Mouse (Mus musculus): ENCODE measurements around the gene Saal1. TPM values are rescaled to one million over a fixed set of nuclear protein-coding genes. Genes with fewer than 3 reads are reported as not detected.
"Not testable (repeated sequence)": the region's sequence is repeated elsewhere in the genome, so short reads cannot be mapped to it uniquely, and the experiment has no call there.

Gene Saal1
- polyA plus RNA-seq (2015; fragmentation: Nextera tagmentation; extraction: Ambion mirVana), result 9.5 and 11.1 TPM in 2 replicates

DNA sequence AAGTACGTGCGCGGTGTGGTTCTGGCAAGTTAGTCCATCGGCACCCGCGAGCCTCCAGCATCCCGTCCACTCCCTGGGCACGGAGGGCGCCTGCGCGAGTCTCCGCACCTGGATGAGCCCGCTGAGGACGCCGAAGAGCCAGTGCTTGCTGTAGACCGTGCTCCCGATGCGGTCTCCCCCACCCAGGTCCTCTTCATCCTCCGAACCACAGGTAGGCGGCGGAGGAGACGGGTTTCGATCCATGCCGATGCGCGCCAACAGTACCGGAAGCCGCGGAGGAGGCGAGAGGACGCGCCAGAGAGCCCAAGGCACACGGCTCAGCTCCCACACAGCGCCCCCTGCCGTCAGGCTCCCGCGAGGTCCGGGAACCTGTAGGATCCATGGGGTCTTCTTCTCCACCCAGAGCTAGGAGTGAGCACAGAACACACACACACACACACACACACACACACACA lies at the start of gene Saal1:
Gene Saal1 (minus strand): TSS at position 291 of the 455 bp plus-strand sequence.
- peak within 1 kb of the TSS; percentile 55 for H3K9ac ChIP-seq (replicated peaks; ENCODE audit: low read depth)
- ATAC-seq, result peak; percentile 97
- peak within 1 kb of the TSS; percentile 93 for H3K4me3 ChIP-seq (ENCODE audit: low read depth, low read length)
- H3K9me3 ChIP-seq (ENCODE audit: low read length), result no peaks in the 10 kb centered on the region
- H3K27ac ChIP-seq (ENCODE audit: low read length), result peak within 1 kb of the TSS; percentile 74
- H3K36me3 ChIP-seq (ENCODE audit: insufficient read depth, low read length), result peaks cover 16% of the 10 kb centered on the region; the same call in 1 of the 2 replicates
- TF ChIP-seq EP300 (IDR thresholded peaks at IDR 0.05) (no peak), CTCF (IDR thresholded peaks at IDR 0.05) (peak; percentile 99)
- H3K4me2 ChIP-seq (replicated peaks; ENCODE audit: low read depth, low read length), result peak within 1 kb of the TSS; percentile 64
- H3K4me1 ChIP-seq (ENCODE audit: insufficient read depth, low read depth, low read length), result no peaks in the 10 kb centered on the region
- WGBS, result 0% methylated on average over 37 of the region's 38 CpGs
- H3K27me3 ChIP-seq (replicated peaks; ENCODE audit: insufficient read depth, low read length), result 0 out of 2 replicates have a peak, but pooled peaks cover 4% of the 10 kb centered on the region
- peak; percentile 89 for DNase-seq (ENCODE audit: low spot score)

DNA sequence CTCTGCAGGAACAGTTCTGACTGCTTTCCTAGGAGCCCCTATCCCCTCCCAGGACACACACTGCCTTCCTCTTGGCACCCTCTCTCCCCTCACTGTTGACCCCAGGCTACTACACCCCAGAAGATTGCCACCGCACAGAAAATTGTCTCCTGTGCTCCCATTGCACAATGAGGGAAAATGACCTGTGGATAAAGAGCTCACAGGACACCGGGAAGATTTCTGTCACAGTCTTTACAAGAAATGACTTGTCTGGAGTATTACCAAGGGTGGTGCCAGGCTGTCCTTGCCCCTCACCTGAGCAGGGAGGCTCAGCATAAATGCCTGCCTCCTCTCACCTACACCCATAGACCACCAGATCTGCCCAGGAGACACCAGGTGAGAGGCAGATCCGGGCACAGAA lies 41.0 kb upstream of the Saal1 start, which contains the start of gene Saa2:
Gene Saa2 (plus strand): TSS at position 301 of the 400 bp plus-strand sequence.
- Histone ChIP-seq H3K9me3 (ENCODE audit: low read length) (no peaks in the 10 kb centered on the region), H3K4me1 (ENCODE audit: insufficient read depth, low read depth, low read length) (no peaks in the 10 kb centered on the region; the same call in 1 of the 2 replicates), H3K4me3 (ENCODE audit: low read depth, low read length) (no peak within 1 kb of the TSS), H3K27ac (ENCODE audit: low read length) (no peak within 1 kb of the TSS), H3K36me3 (ENCODE audit: insufficient read depth, low read length) (no peaks in the 10 kb centered on the region), H3K4me2 (replicated peaks; ENCODE audit: low read depth, low read length) (no peak within 1 kb of the TSS), H3K9ac (replicated peaks; ENCODE audit: low read depth) (no peak within 1 kb of the TSS), H3K27me3 (replicated peaks; ENCODE audit: insufficient read depth, low read length) (no peaks in the 10 kb centered on the region)
- 47% methylated on average over 2 of the region's 3 CpGs for WGBS
- no peak for TF ChIP-seq CTCF (IDR thresholded peaks at IDR 0.05)
- TF ChIP-seq EP300 (IDR thresholded peaks at IDR 0.05), result no peak
- DNase-seq (ENCODE audit: low spot score) (no peak), ATAC-seq (no peak)

DNA sequence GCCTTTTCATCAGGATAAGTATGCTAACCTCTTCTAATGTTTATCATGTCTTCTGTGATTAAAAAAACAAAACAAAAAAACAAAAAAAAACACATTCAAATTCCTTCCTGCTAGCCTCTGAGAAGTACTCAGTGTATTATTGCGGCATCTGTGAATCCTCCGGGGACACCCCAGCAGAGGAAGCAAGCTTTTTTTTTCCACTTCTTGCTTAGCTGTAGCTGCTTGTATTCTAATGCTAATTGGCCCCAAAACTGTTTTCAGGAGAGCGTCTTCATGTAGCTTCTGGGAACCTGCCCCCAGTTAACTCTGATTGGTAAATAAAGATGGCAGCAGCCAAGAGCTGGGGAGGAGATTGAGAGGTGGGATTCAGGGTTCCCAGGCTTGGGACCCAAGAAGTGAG lies 38.0 kb upstream of the Saal1 start:
- TF ChIP-seq EP300 (IDR thresholded peaks at IDR 0.05) (0 out of 2 replicates have a peak, but pooled peaks have one; percentile 26), CTCF (IDR thresholded peaks at IDR 0.05) (no peak)
- peak; percentile 17; the same call in 1 of the 2 replicates for ATAC-seq
- Histone ChIP-seq H3K36me3 (ENCODE audit: insufficient read depth, low read length) (no peaks in the 10 kb centered on the region), H3K27me3 (replicated peaks; ENCODE audit: insufficient read depth, low read length) (no peaks in the 10 kb centered on the region), H3K27ac (ENCODE audit: low read length) (no peak overlapping the region), H3K9ac (replicated peaks; ENCODE audit: low read depth) (no peak overlapping the region), H3K4me2 (replicated peaks; ENCODE audit: low read depth, low read length) (no peak overlapping the region), H3K9me3 (ENCODE audit: low read length) (no peaks in the 10 kb centered on the region), H3K4me1 (ENCODE audit: insufficient read depth, low read depth, low read length) (no peaks in the 10 kb centered on the region; the same call in 1 of the 2 replicates), H3K4me3 (ENCODE audit: low read depth, low read length) (no peak overlapping the region)
- 53% methylated on average over 3 of the region's 3 CpGs for WGBS
- DNase-seq (ENCODE audit: low spot score), result peak; percentile 64

DNA sequence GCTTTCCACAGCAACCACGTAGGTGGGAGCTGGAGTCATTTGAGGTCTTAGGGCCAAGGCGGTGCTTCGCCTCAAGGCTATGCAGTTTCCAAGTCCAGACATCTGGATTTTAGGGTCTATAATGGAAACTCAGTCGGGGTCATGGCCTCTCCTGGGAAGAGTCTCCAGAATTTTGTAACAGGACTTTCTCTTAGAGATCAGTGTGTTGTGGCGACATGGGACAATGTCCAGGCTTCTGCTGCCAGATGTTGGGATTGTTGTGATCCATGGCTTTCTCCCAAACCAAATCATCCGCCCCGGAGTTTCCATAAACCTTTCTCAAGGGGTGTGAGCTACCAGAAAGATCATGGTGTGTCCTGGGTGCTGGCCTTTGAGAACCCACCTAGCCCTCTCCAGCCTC lies 35.9 kb upstream of the Saal1 start:
- Histone ChIP-seq H3K36me3 (ENCODE audit: insufficient read depth, low read length) (no peaks in the 10 kb centered on the region), H3K4me1 (ENCODE audit: insufficient read depth, low read depth, low read length) (no peaks in the 10 kb centered on the region; the same call in 1 of the 2 replicates), H3K4me2 (replicated peaks; ENCODE audit: low read depth, low read length) (no peak overlapping the region), H3K27ac (ENCODE audit: low read length) (0 out of 2 replicates have a peak overlapping the region, but pooled peaks have one; percentile 1), H3K4me3 (ENCODE audit: low read depth, low read length) (no peak overlapping the region), H3K9ac (replicated peaks; ENCODE audit: low read depth) (no peak overlapping the region), H3K27me3 (replicated peaks; ENCODE audit: insufficient read depth, low read length) (no peaks in the 10 kb centered on the region), H3K9me3 (ENCODE audit: low read length) (no peaks in the 10 kb centered on the region)
- TF ChIP-seq CTCF (IDR thresholded peaks at IDR 0.05) (no peak), EP300 (IDR thresholded peaks at IDR 0.05) (no peak)
- peak; percentile 60 for DNase-seq (ENCODE audit: low spot score)
- peak; percentile 62 for ATAC-seq
- WGBS, result 69% methylated on average over 7 of the region's 7 CpGs

DNA sequence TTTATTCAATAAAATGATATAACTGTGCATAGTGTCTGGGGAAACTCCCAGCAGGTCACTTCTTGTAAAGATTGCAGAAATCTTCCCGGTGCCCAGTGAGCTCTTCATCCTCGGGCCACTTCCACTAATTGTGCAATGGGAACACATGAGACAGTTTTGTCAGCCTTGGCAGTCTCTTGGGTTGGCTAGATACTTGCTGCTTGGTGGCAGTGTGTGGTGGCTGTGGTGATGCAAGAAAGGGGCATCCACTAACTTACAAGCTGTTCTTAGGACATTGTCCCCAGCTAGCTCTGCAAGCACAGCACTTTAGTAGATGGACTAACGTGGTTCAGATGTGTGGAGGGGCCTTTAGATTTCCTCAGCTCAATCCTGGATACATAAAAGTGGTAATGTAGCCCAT lies 35.3 kb upstream of the Saal1 start:
- ATAC-seq, result peak; percentile 53

DNA sequence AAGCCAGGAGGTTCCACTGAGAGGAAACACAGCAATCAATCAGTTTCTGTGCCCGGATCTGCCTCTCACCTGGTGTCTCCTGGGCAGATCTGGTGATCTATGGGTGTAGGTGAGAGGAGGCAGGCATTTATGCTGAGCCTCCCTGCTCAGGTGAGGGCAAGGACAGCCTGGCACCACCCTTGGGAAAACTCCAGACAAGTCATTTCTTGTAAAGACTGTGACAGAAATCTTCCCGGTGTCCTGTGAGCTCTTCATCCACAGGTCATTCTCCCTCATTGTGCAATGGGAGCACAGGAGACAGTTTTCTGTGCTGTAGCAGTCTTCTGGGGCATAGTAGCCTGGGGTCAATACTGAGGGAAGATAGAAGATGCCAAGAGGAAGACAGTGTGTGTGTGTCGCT lies 32.4 kb upstream of the Saal1 start, which contains the start of gene Saa1:
Gene Saa1 (minus strand): TSS at position 101 of the 400 bp plus-strand sequence.
- not testable (repeated sequence) for ATAC-seq; H3K9ac ChIP-seq (replicated peaks; ENCODE audit: low read depth); H3K27ac ChIP-seq (ENCODE audit: low read length); H3K4me3 ChIP-seq (ENCODE audit: low read depth, low read length); DNase-seq (ENCODE audit: low spot score); H3K36me3 ChIP-seq (ENCODE audit: insufficient read depth, low read length); H3K27me3 ChIP-seq (replicated peaks; ENCODE audit: insufficient read depth, low read length); H3K4me1 ChIP-seq (ENCODE audit: insufficient read depth, low read depth, low read length); H3K4me2 ChIP-seq (replicated peaks; ENCODE audit: low read depth, low read length); H3K9me3 ChIP-seq (ENCODE audit: low read length)
- 56% methylated on average over 2 of the region's 3 CpGs for WGBS

More for the DNA sequence above, 35.3 kb upstream of the Saal1 start:
- Histone ChIP-seq H3K4me1 (ENCODE audit: insufficient read depth, low read depth, low read length) (no peaks in the 10 kb centered on the region; the same call in 1 of the 2 replicates), H3K4me3 (ENCODE audit: low read depth, low read length) (no peak overlapping the region), H3K4me2 (replicated peaks; ENCODE audit: low read depth, low read length) (no peak overlapping the region), H3K36me3 (ENCODE audit: insufficient read depth, low read length) (no peaks in the 10 kb centered on the region), H3K27me3 (replicated peaks; ENCODE audit: insufficient read depth, low read length) (no peaks in the 10 kb centered on the region), H3K27ac (ENCODE audit: low read length) (no peak overlapping the region), H3K9me3 (ENCODE audit: low read length) (no peaks in the 10 kb centered on the region), H3K9ac (replicated peaks; ENCODE audit: low read depth) (no peak overlapping the region)
- TF ChIP-seq CTCF (IDR thresholded peaks at IDR 0.05) (no peak), EP300 (IDR thresholded peaks at IDR 0.05) (no peak)
- peak; percentile 36 for DNase-seq (ENCODE audit: low spot score)
- WGBS, result 48% methylated on average over 3 of the region's 3 CpGs

DNA sequence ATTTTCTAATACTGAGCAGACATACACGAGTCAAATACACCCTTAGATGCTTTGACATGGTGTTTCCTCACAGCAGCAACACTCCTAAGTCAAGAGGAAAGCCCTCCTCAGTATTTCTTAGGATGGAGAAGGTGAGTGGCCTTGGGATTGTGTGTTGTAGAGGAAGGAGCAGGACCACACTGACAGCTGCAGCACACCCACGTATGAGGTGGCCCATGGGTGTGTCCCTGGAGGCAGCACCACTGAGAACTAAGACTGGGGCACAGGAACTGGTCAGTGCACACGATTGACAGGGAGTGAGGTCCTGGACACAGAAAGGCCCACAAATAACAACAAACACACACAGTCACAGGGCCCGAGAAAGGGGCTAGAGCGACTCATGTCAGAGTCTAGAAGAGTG lies 29.6 kb upstream of the Saal1 start:
- not testable (repeated sequence) for DNase-seq (ENCODE audit: low spot score); H3K4me3 ChIP-seq (ENCODE audit: low read depth, low read length); H3K9me3 ChIP-seq (ENCODE audit: low read length); H3K4me2 ChIP-seq (replicated peaks; ENCODE audit: low read depth, low read length); H3K4me1 ChIP-seq (ENCODE audit: insufficient read depth, low read depth, low read length); H3K36me3 ChIP-seq (ENCODE audit: insufficient read depth, low read length); H3K27ac ChIP-seq (ENCODE audit: low read length); H3K9ac ChIP-seq (replicated peaks; ENCODE audit: low read depth); ATAC-seq; H3K27me3 ChIP-seq (replicated peaks; ENCODE audit: insufficient read depth, low read length)
- 70% methylated on average over 5 of the region's 5 CpGs for WGBS
